Mouse (Mus musculus): ENCODE measurements around the gene Sh3rf1. TPM values are rescaled to one million over a fixed set of nuclear protein-coding genes. Genes with fewer than 3 reads are reported as not detected.

Gene Sh3rf1
- polyA plus RNA-seq, 1 experiment: 5.5 TPM

DNA sequence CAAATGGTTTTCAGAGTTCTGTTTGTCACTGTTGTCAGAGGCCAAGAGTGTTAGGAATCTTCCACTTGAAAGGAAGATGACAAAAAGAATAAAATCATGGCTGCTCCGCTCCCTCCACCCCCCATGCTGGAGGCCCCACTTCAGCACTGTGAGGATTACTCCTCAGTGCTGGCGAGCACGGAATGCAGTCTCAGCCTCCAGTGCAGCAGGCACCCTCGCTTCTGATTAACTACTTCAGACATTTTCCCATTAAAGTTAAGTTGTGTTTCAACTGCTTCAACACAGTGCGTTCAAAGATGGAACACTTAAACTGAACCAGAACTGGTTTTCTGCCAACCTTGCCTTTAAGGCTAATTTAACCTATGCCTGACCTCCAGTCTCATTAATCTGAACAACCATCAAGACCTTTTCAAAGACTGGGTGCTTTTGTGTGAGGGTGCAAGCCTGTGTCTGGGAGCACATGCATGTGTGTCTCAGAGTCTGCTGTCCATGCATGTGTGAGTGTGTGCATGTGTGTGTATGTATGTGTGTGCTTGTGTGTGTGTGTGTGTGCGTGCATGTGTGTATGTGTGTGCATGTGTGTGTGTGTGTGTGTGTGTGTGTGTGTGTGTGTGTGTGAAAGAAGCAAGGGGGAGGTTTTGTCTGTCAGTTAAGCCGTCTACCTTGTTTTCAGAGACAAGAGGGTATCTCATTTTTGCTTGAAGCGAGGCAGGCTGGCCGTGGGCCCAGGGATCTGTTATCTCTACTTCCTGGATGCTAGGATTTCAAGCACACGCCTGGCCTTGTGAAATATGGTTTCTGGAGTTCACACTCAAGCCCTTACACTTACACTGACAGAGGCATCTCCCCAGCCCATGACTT lies 51.2 kb downstream of the Sh3rf1 start:
- TF ChIP-seq CTCF (IDR thresholded peaks at IDR 0.05; ENCODE audit: borderline replicate concordance, insufficient read depth, low read depth, low read length) (no peak), POLR2A (IDR thresholded peaks at IDR 0.05; ENCODE audit: borderline replicate concordance, insufficient read depth, low read length) (no peak)
- no peak overlapping the region for H3K4me3 ChIP-seq (replicated peaks; ENCODE audit: insufficient read depth, low read depth, low read length)
- no peaks in the 10 kb centered on the region for H3K4me1 ChIP-seq (ENCODE audit: control insufficient read depth, insufficient read depth, low read length)
- WGBS: 51% methylated on average over 10 of the region's 10 CpGs
- no peak for DNase-seq
- no peaks in the 10 kb centered on the region for H3K27me3 ChIP-seq (ENCODE audit: control insufficient read depth, insufficient read depth, low read length)
- no peak overlapping the region for H3K27ac ChIP-seq (ENCODE audit: insufficient read depth, low read length)

DNA sequence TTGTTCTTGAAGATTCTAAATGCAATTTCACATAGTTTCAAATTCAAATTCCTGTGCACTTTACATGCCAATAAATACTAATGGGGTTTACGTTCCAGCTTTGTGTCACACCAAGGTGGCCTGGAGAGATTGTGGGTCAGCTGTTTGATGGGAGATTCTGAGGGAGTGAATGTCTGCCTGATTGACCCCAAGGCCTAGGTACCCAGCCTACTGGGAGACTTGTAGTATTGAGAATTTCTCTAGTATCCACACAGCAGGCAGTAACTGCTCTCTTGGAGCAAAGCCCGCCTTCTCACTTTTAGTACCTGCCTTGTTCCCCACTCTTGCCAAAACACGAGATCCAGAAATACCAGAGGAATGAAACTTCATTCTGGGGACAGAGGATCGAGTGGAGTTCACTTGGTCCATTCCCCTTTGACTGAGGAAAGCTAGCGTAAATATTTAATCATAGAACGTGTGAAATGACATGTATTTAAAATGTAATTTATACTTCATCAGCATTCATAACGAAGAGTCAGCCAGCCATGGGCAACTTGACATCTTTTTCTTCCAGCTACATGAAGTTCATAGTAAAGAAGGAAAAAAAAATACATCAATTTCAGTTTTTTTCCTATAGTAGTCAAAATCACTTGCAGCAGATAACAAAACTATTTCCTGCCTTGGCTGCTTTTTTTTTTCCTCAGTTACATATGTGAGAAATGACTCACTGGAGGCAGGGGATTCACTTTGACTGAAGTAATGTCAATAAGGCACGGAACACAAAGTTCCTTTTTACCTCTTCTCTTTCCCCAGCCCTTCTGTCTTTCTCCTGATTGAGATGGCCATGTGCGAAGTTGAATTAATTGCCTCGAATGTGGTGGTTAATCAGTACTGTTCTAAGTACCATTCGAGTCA lies 52.0 kb downstream of the Sh3rf1 start:
- no peaks in the 10 kb centered on the region for H3K4me1 ChIP-seq (ENCODE audit: control insufficient read depth, insufficient read depth, low read length)
- 68% methylated on average over 11 of the region's 11 CpGs for WGBS
- TF ChIP-seq POLR2A (IDR thresholded peaks at IDR 0.05; ENCODE audit: borderline replicate concordance, insufficient read depth, low read length): no peak
- TF ChIP-seq CTCF (IDR thresholded peaks at IDR 0.05; ENCODE audit: borderline replicate concordance, insufficient read depth, low read depth, low read length): no peak
- no peaks in the 10 kb centered on the region for H3K27me3 ChIP-seq (ENCODE audit: control insufficient read depth, insufficient read depth, low read length)
- no peak overlapping the region for H3K4me3 ChIP-seq (replicated peaks; ENCODE audit: insufficient read depth, low read depth, low read length)
- no peak overlapping the region for H3K27ac ChIP-seq (ENCODE audit: insufficient read depth, low read length)
- DNase-seq: no peak

DNA sequence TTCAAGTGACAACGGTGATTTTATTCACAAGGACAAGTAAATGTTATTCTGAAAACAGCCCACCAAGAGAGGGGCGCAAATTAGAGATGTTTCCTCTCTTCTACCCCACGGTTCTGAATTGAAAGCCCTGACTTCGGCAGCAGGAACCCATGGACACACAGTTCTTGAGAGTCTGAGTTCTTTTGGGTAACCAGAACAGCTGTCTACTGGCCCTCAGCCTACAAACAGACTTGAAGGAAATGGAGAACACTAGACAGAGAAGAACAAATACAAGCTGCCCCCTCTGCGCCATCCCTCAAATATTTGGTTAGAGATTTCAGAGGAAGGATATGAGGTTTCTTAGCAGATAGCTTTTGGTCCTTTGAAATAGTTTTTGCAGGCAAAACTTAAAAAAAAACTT lies 52.7 kb downstream of the Sh3rf1 start:
- no peaks in the 10 kb centered on the region for H3K4me1 ChIP-seq (ENCODE audit: control insufficient read depth, insufficient read depth, low read length)
- H3K27ac ChIP-seq (ENCODE audit: insufficient read depth, low read length): no peak overlapping the region
- WGBS: 88% methylated on average over 5 of the region's 5 CpGs
- no peak overlapping the region for H3K4me3 ChIP-seq (replicated peaks; ENCODE audit: insufficient read depth, low read depth, low read length)
- H3K27me3 ChIP-seq (ENCODE audit: control insufficient read depth, insufficient read depth, low read length): no peaks in the 10 kb centered on the region
- no peak for TF ChIP-seq POLR2A (IDR thresholded peaks at IDR 0.05; ENCODE audit: borderline replicate concordance, insufficient read depth, low read length)
- TF ChIP-seq CTCF (IDR thresholded peaks at IDR 0.05; ENCODE audit: borderline replicate concordance, insufficient read depth, low read depth, low read length): no peak
- no peak for DNase-seq

DNA sequence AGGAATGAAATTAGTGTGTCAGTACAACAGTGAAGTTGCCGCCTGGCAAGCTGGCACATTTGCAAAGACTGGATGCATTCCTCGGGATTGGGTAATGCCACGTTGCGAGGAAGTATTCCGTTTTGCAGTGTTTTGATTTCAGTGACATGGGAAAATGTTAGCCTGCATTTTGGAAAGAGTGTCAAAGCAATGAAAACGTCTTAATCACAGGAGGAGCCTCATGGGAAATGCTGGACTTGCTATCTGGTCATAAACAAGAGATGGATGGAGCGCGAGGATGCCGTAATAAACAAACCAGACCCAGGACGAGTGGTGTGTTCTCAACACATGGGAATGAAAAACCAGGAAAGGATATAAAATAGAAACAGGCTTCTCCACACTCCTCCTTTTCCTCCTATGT lies 55.4 kb downstream of the Sh3rf1 start:
- Histone ChIP-seq H3K27ac (ENCODE audit: insufficient read depth, low read length) (no peak overlapping the region), H3K4me1 (ENCODE audit: control insufficient read depth, insufficient read depth, low read length) (no peaks in the 10 kb centered on the region), H3K27me3 (ENCODE audit: control insufficient read depth, insufficient read depth, low read length) (no peaks in the 10 kb centered on the region), H3K4me3 (replicated peaks; ENCODE audit: insufficient read depth, low read depth, low read length) (no peak overlapping the region)
- TF ChIP-seq CTCF (IDR thresholded peaks at IDR 0.05; ENCODE audit: borderline replicate concordance, insufficient read depth, low read depth, low read length): no peak
- DNase-seq: no peak
- 86% methylated on average over 10 of the region's 10 CpGs for WGBS

DNA sequence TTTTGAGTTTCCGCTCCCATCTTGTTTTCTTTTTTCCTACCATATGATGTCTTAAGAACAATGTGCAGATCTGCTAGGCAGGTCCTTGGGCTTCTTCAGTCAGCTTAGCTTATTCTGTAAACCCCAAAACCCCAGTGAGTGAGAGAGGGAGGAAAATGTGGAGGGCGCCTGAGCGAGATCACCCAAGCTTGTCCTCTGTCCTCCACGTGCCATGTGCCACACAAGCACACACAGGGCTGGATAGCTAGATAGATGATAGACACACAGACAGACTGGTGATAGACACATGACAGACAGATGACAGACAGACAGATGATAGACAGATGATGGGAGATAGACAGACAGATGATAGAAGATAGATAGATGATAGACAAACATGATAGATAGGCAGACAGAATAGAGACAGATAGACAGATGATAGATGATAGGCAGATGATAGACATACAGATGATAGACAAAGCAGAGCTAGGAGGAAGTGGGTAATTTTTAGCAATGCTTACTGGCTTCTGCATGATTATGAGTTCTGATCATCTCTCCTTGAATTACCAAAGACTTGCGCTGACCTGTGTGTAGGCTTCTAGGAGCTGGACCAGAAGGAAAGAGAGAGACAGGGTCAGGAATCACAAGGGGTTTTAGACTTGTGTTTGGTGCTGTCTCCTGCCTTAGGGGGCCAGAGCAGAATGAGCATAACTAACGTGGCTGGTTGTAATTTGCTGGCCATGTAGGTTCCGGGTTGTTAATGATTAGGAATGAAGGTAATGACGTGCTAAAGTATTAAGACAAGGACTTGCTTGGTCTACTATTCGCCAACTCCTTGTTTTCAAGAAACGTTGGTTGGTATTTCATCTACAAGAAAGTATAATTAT lies 58.9 kb downstream of the Sh3rf1 start:
- TF ChIP-seq CTCF (IDR thresholded peaks at IDR 0.05; ENCODE audit: borderline replicate concordance, insufficient read depth, low read depth, low read length) (no peak), POLR2A (IDR thresholded peaks at IDR 0.05; ENCODE audit: borderline replicate concordance, insufficient read depth, low read length) (no peak)
- no peaks in the 10 kb centered on the region for H3K4me1 ChIP-seq (ENCODE audit: control insufficient read depth, insufficient read depth, low read length)
- H3K27ac ChIP-seq (ENCODE audit: insufficient read depth, low read length): no peak overlapping the region
- no peak overlapping the region for H3K4me3 ChIP-seq (replicated peaks; ENCODE audit: insufficient read depth, low read depth, low read length)
- no peaks in the 10 kb centered on the region for H3K27me3 ChIP-seq (ENCODE audit: control insufficient read depth, insufficient read depth, low read length)
- 82% methylated on average over 10 of the region's 10 CpGs for WGBS
- DNase-seq: no peak

DNA sequence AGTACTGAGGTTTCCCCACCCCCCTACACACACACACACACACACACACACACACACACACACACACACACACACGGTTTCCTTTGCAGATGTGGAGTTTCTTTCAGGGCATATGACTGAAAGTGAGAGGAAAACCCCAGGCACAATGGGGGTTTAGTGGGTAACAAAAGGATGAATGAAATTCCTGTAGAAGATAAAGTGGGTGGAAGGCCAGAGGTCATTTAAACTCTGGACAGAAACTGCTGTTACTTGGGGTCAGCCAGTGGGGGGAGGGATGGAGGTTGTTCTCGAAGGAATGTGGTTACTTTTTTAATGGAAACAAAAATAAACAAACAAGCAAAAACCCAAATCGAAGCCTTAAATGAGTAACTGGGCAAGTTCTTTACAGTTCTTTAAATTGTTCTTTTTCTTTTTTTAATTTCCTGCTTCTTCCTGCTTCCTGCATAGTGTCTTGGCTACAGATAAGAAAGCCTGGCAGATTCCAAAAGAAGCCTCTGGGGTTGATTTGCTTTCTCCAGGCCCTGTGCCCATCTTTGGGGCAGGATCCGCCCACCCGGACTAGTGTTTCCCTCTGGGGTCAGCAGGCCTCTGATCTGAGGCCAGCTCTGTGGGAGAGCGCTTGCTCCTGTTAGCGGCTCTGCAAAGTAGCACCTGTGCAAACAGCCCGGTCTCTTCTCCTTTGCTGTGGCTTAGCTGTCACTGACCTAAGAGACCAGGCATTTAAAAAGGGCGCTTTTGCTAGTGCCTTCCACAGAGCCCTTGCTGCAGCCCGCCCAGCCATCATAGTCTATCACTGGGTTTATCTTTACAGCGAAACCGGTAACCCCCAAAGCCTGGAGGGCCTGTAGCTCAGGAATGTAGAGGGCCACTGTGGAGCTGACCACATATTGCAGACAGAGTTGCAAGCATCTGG lies 59.8 kb downstream of the Sh3rf1 start:
- H3K27ac ChIP-seq (ENCODE audit: insufficient read depth, low read length): no peak overlapping the region
- 22% methylated on average over 12 of the region's 12 CpGs for WGBS

More for the DNA sequence above, 59.8 kb downstream of the Sh3rf1 start:
- no peak overlapping the region for H3K4me3 ChIP-seq (replicated peaks; ENCODE audit: insufficient read depth, low read depth, low read length)
- no peaks in the 10 kb centered on the region for H3K27me3 ChIP-seq (ENCODE audit: control insufficient read depth, insufficient read depth, low read length)
- TF ChIP-seq CTCF (IDR thresholded peaks at IDR 0.05; ENCODE audit: borderline replicate concordance, insufficient read depth, low read depth, low read length) (no peak), POLR2A (IDR thresholded peaks at IDR 0.05; ENCODE audit: borderline replicate concordance, insufficient read depth, low read length) (no peak)
- H3K4me1 ChIP-seq (ENCODE audit: control insufficient read depth, insufficient read depth, low read length): no peaks in the 10 kb centered on the region
- DNase-seq: peak; percentile 8 to 11
